Mouse (Mus musculus) spleen, adult 2 months (tissue): Measurements from ENCODE around the gene Prcd. TPM values are rescaled to one million over a fixed set of nuclear protein-coding genes. Genes with fewer than 3 reads are reported as not detected.
A peak's percentile ranks its signal among the peaks of the same experiment; 100 is the strongest.
"Not testable (repeated sequence)": the region's sequence is repeated elsewhere in the genome, so short reads cannot be mapped to it uniquely, and the experiment has no call there.

Experiments used
- DNase-seq, 2 experiments: peaks; one replicate each; pipeline versions ENCODE4 v3.0.0 to v3.0.0-alpha.2; 2012 to 2021; ENCODE audit warnings: low spot score in 2 of 2, low read depth in 1 of 2
- H3K27ac ChIP-seq: fragments of 200-500 bp; 2 replicates; pipeline ENCODE4 v1.5.1; 2012; ENCODE audit warnings: low read length, inconsistent platforms; ENCODE audit not compliant: insufficient read depth
- H3K27me3 ChIP-seq: fragments of 200-500 bp; 2 replicates; pipeline ENCODE4 v1.6.1; 2012; ENCODE audit warnings: mild to moderate bottlenecking, moderate library complexity, low read length, inconsistent platforms; ENCODE audit not compliant: control insufficient read depth, insufficient read depth
- H3K36me3 ChIP-seq: fragments of 200-500 bp; 2 replicates; pipeline ENCODE4 v1.6.1; 2012; ENCODE audit warnings: mild to moderate bottlenecking, low read length, inconsistent platforms; ENCODE audit not compliant: control insufficient read depth, insufficient read depth
- H3K4me1 ChIP-seq: fragments of 200-500 bp; 2 replicates; pipeline ENCODE4 v1.6.1; 2011; ENCODE audit warnings: inconsistent platforms; ENCODE audit not compliant: control insufficient read depth, insufficient read depth, insufficient read length
- H3K4me3 ChIP-seq: fragments of 200-500 bp; 2 replicates; pipeline ENCODE4 v1.5.1; 2011; ENCODE audit warnings: mild to moderate bottlenecking, inconsistent platforms; ENCODE audit not compliant: insufficient read depth, insufficient read length; ENCODE audit errors: extremely low read depth
- CTCF ChIP-seq: fragments of 200-500 bp; IDR thresholded peaks from 2 replicates; pipeline ENCODE4 v1.5.1; 2011; ENCODE audit warnings: mild to moderate bottlenecking, inconsistent platforms; ENCODE audit not compliant: insufficient read depth, insufficient read length, insufficient replicate concordance; ENCODE audit errors: extremely low read depth
- POLR2A ChIP-seq: fragments of 200-500 bp; IDR thresholded peaks from 2 replicates; pipeline ENCODE4 v1.6.1; 2011; ENCODE audit warnings: low read depth, low read length, inconsistent platforms
- WGBS: fragments of 180-500 bp; shearing (Covaris S2); methylation state at CpG from one replicate; pipeline ENCODE4 v1.1.7; 2018; 5-methylcytosine and 5-hydroxymethylcytosine counted together
- polyA plus RNA-seq: library from polyadenylated mRNA; depleted of rRNA; stranded (reverse); fragments of >200 nt; gene quantifications from 2 replicates; pipeline ENCODE4 v1.2.3, GENCODE M21; 2012

The Prcd gene
- polyA plus RNA-seq, 1 experiment, result 0.72 TPM

DNA sequence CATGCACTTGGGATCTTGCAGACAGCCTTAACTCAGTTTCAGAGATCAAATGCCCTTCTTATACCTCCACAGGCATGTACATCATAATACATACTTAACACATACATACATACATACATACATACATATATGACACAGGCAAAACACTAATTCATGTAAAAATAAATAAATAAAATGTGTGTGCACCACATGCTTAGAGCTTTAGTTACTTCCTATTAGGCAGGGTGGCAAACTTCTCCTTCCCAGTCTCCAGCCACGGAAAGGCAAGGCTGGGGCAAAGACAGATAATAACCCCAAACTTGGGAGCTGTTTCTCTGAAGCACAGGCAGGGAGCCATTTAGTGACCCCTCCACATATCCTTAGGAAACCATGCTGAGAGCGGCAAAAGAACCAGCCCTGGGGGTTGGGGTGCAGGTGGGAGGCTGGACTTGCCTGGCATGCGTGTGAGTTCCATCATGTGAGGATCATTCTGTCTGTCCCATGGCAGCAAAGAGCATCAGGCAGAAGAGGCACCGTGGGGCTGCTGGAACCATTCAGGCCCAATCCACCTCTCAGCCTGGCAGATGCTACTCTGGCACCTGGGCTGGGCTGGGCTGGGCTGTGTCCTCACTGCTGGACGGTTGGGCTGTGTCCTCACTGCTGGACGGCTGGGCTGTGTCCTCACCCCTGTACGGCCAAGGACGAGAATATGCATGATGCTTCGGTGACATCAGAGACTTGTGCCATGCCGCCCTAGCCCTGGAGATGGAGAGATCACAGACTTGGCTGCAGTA lies 26.8 kb upstream of the Prcd start, which contains the start of gene Rhbdf2:
Gene Rhbdf2 (minus strand): TSS at position 721 of the 773 bp plus-strand sequence.
- no peak for TF ChIP-seq POLR2A
- TF ChIP-seq CTCF, result no peak
- Histone ChIP-seq H3K4me1 (peaks cover 14% of the 10 kb centered on the region; the same call in 1 of the 2 replicates), H3K27me3 (no peaks in the 10 kb centered on the region), H3K36me3 (no peaks in the 10 kb centered on the region), H3K4me3 (no peak within 1 kb of the TSS), H3K27ac (peak within 1 kb of the TSS; percentile 16; the same call in 1 of the 2 replicates)
- no peak for DNase-seq
- WGBS, result 87% methylated on average over 10 of the region's 10 CpGs

DNA sequence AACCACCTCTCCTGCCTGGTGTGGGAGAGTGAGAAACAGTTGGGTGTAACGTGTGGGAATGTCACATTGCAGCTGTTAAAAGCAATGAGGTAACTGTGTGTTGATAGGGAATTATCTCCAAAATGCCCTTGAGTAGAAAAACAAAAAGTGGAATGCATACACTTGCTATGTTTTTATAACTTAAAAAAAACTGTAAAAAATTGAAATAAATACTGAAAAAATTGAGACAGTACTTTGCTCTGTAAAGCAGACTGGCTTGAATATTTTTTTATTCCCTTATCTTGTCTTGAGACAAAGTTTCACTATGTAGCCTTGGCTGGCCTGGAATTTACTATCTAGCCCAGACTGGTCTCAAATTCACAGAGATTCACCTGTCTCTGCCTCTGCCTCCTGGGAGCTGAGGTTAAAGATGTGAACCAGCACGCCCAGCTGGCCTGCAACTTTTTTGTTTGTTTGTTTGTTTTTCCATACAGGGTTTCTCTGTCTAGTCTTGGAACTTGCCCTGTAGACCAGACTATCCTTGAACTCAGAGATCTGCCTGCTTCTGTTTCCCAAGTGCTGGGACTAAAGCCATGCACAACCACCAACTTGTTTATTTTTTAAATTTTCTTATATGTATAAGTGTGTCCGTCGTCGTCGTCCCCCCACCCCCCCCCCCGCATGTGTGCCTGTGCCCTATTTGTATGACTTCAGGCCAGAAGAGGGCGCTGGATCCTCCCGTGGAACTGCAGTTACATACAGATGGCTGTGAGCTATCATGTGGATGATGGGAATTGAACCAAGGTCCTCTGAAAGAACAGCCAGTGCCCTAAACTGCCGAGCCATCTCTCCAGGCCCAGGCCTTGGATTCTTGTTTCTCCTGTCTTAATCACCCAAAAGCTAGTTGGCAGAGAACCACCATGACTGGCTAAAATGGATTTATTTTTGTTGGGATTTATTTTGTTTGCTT lies 26.0 kb upstream of the Prcd start:
- H3K27me3 ChIP-seq, result no peaks in the 10 kb centered on the region
- peak in 1 of 2 experiments; percentile 50 for DNase-seq
- H3K4me1 ChIP-seq, result peaks cover 9% of the 10 kb centered on the region; the same call in 1 of the 2 replicates
- H3K27ac ChIP-seq, result peak overlapping the region; percentile 16; the same call in 1 of the 2 replicates
- no peak overlapping the region for H3K4me3 ChIP-seq
- 42% methylated on average over 10 of the region's 10 CpGs for WGBS
- no peaks in the 10 kb centered on the region for H3K36me3 ChIP-seq
- no peak for TF ChIP-seq POLR2A
- no peak for TF ChIP-seq CTCF

- H3K36me3 ChIP-seq, result no peaks in the 10 kb centered on the region
- no peaks in the 10 kb centered on the region for H3K27me3 ChIP-seq
- no peak overlapping the region for H3K27ac ChIP-seq
- WGBS, result 59% methylated on average over 9 of the region's 9 CpGs
- peak; percentile 90; the same call in 1 of the 2 replicates for TF ChIP-seq CTCF
- no peak for TF ChIP-seq POLR2A
- H3K4me1 ChIP-seq, result no peaks in the 10 kb centered on the region; the same call in 1 of the 2 replicates
- no peak overlapping the region for H3K4me3 ChIP-seq
- peak; percentile 69 to 84 for DNase-seq
These were observed 24.6 kb upstream of the Prcd start for GRCm38 (mm10) chr11:116628712-116629111.

GRCm38 (mm10) chr11:116629472-116629871 lies 23.9 kb upstream of the Prcd start:
- no peak overlapping the region for H3K27ac ChIP-seq
- H3K36me3 ChIP-seq, result no peaks in the 10 kb centered on the region
- 89% methylated on average over 6 of the region's 6 CpGs for WGBS
- no peak for TF ChIP-seq CTCF
- no peaks in the 10 kb centered on the region for H3K27me3 ChIP-seq
- H3K4me3 ChIP-seq, result no peak overlapping the region
- DNase-seq, result no peak
- H3K4me1 ChIP-seq, result no peaks in the 10 kb centered on the region; the same call in 1 of the 2 replicates

DNA sequence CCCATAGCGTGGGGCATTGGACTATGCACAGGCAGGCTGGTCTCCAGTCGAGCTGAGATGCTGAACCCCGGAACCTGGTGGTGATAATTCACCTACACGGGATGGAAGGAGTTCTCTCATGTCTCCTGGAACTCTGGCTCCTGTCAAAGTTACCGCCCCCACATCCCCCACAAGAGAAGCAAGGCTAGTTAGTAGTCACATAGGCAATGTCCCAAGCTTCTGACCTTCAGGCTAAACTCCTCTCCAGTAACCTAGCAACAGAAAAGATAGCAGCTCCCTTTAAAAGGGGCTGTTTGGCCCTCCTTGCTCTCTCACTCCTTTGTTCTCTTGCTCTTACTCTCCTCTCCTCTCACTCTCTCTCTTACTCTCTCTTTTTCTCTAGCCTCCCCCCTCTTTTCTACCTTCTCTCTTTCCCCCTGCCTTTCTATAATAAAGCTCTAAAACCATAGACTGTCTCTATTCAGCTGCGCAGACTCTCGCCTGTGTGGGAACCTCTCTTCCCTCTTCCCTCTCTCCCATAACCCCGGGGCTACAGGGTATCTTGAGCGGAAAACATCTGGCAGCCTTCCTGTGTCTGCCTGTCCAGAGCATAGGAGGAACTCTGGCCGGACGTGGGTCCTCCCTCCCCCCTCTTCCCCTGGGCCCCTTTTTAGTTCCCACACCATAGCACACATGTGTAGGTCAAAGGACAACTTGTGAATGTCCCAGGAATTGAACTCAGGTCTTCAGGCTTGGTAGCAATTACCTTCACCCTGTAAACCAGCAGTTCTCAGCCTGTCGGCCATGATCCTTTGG lies 23.0 kb upstream of the Prcd start:
- 59% methylated on average over 12 of the region's 12 CpGs for WGBS

GRCm38 (mm10) chr11:116632962-116633361 lies 20.4 kb upstream of the Prcd start:
- DNase-seq, result no peak
- Histone ChIP-seq H3K36me3 (no peaks in the 10 kb centered on the region), H3K4me1 (no peaks in the 10 kb centered on the region), H3K27me3 (no peaks in the 10 kb centered on the region), H3K4me3 (no peak overlapping the region), H3K27ac (no peak overlapping the region)
- TF ChIP-seq CTCF (no peak), POLR2A (no peak)
- 91% methylated on average over 10 of the region's 10 CpGs for WGBS

More for the DNA sequence above, 23.0 kb upstream of the Prcd start:
- DNase-seq, result no peak
- Histone ChIP-seq H3K27ac (no peak overlapping the region), H3K4me3 (no peak overlapping the region), H3K4me1 (no peaks in the 10 kb centered on the region; the same call in 1 of the 2 replicates), H3K36me3 (no peaks in the 10 kb centered on the region), H3K27me3 (no peaks in the 10 kb centered on the region)
- TF ChIP-seq CTCF (no peak), POLR2A (no peak)

DNA sequence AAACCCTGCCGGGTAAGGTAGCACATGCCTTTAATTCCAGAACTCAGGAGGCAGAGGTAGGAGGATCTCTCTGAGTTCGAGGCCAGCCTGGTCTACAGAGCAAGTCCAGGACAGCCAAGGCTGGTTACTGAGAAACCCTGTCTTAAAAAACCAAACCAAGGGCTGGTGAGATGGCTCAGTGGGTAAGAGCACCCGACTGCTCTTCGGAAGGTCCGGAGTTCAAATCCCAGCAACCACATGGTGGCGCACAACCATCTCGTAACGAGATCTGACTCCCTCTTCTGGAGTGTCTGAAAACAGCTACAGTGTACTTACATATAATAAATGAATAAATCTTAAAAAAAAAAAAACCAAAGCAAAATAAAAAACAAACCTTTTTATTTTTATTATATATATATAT lies 16.7 kb upstream of the Prcd start:
- H3K4me1 ChIP-seq, H3K4me3 ChIP-seq, H3K27ac ChIP-seq, DNase-seq, H3K27me3 ChIP-seq, H3K36me3 ChIP-seq: not testable (repeated sequence)
- WGBS, result 68% methylated on average over 8 of the region's 8 CpGs
